Mouse (Mus musculus) lung, adult 18-20 months (tissue): ENCODE measurements at regions not wholly inside any gene's neighbourhood (a gene's known extent, or its start where the extent isn't known, plus 50 kb on each side); places are given as distances from the start of the nearest gene placed in this dataset.
"Not testable (repeated sequence)": the region's sequence is repeated elsewhere in the genome, so short reads cannot be mapped to it uniquely, and the experiment has no call there.

Experiments used
- DNase-seq, 2 experiments: peaks; one replicate each; pipeline ENCODE4 v3.0.0; 2022; ENCODE audit warnings: mixed read lengths in 2 of 2

DNA sequence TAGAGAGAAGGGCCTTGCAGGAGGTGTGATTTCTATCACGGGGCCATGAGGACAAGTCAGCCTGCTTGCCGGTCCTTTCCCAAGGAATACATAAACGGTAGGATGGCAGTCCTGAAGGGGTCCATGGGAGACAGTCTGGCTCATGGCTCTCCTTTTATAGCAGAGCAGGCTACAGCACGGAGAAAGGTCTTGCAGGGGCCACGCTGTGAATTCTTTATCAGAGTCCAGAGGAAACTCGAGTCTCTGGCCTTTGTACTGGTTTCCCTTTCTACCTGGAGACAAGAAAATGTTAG, 1984.0 kb downstream of the 4930444P10Rik start:
- no peak for DNase-seq

DNA sequence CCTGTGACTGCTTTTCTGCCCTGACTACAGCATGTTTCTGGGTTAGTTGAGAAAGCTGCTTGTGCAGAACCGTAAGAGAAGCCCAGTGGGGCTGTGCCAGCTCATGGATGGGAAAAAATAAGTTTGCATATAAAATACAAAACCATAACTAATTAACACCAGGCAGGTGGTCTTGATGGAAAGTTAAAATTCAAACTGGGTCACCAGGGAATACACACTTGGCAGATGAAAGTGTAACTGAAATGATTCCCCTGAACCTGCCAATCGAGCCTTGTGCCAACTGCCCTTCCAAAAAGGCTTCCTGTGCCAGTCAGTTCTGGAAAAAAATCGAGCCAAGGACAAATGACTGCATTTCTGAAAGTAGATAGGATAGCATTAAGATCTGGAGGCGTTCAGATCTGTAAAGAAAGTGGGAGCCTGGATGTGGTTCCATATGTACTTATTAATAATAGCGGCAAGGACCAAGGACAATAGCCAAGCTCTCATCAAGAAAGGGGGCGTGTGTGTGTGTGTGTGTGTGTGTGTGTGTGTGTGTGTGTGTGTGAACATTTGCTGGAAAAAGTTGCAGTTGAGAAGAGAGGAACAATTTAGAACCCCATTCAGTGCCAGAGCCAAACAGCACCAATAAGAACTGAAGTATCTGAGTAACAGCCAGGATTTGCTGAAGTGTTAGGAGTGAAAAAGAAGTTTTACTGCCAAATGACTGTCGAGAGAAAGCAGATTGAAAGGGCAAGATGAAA, 1984.5 kb downstream of the 4930444P10Rik start:
- no peak for DNase-seq

- not testable (repeated sequence) for DNase-seq
Observed at GRCm38 (mm10) chr1:14105521-14105920, 1987.6 kb downstream of the 4930444P10Rik start.

DNA sequence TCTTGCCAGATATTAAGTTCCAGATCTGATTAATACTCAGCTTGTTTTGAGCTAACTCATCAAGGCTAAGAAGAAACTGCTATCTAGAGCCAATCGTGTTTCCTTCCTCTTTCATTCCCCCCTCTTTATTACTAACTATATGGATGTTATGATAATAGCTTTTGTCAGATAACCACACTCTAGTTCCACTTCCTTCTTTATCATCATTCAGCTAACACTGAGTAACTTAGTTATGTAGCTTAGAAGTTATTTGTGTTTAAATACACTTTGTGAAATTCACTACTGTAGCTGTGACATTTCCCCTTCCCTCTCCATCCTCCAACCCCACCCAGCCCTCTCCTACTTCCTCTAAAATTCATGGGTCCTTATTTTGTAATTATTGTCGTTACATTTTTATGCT, 1988.6 kb downstream of the 4930444P10Rik start:
- DNase-seq: no peak

DNA sequence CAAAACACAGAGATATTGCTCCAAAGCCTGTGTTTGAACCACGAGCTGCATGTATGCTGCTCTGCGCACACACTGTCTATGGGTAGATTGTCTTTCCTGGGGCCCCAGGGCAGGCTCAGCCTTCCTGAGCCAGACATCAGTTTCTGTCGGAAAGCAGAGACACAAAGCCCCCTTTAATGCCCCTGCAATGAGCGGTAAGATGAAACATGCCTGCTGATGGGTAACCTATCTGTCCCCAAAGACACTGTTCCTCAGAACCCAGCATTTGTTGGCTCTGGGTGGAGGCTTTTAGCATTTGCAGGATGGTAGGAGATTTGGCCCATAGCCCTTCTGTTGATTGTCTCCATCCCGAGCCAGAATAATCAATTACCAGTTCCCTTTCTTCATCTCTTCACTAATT, 1994.1 kb downstream of the 4930444P10Rik start:
- DNase-seq: no peak

DNA sequence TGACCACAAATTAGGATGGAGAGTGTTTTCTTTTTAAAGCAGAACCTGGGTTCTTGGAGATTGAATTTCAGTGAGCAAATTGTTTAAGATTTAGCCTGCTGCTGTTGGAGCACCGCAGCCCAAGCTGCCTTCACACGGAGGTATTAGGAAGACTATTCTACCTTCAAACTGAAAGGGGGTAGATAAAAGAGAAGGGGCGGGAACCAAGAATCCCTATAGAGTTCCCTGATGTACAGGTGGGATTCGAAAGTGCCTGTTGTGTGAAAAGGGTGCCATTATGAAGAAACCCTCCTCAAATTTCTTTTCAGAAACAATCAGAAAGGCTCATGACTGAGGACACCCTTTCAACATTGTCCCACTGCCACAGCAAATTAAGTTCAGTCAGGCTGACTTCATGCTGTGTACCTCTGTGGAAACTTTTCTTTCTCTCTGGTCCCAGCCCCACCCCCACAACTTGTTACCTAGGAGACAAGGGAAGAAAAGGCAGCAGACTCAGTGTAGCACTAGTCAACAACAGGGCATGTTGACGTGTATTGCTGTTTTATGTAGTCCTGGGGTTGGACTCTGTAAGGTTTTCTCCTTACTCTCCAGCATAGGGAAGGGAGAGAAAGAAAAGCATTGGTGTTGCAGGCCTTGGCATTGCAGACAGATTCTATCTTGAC, 1995.4 kb downstream of the 4930444P10Rik start:
- no peak for DNase-seq

DNA sequence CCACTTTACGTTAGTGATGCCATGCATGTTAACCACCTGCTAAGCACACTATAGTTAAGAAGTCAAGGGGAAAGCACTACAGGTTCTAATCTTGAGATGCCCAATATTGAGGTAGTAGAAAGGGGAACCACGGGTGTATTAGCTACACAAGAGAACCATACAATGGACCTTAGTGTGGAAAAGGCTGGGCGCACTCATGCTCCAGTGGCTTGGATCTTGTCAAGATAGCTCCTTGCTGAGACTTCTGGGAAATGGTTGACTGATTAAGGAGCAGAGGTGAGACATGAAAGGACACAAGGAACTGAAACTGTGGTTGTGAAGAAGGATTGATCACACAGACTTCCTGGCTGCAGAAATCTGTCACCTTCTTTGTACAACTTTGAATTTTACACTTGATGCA, 2028.3 kb downstream of the 4930444P10Rik start:
- no peak for DNase-seq

GRCm38 (mm10) chr1:14036163-14036562, 2057.0 kb downstream of the 4930444P10Rik start:
- DNase-seq: no peak

- DNase-seq: no peak
Observed at GRCm38 (mm10) chr1:14011484-14011883, 2081.6 kb downstream of the 4930444P10Rik start.

GRCm38 (mm10) chr1:14010789-14011188, 2082.3 kb downstream of the 4930444P10Rik start:
- DNase-seq: peak in 1 of 2 experiments; percentile 8

DNA sequence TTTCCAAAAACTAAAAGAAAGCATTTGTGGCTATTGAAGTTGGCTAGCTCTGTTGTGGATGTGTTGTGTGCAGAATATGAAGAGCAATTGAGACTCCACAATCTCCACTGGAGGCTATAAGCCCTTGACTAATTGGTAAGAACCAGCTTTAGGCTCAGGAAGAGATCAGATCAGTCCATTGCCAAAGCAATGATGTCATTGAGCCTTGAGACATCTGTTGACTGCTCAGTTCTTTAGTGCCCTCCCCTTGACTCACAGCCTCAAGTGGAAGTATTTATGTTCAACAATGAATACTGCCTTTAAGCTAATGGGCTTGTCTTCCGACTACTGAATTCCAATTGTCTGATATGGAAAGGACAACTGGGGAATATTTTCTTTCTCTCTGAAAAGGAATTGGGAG, 2090.6 kb downstream of the 4930444P10Rik start:
- no peak for DNase-seq

- peak; percentile 50 to 74 for DNase-seq
Observed at GRCm38 (mm10) chr1:14001431-14001830, 2091.7 kb downstream of the 4930444P10Rik start.

GRCm38 (mm10) chr1:14000605-14001395, 2092.3 kb downstream of the 4930444P10Rik start:
- DNase-seq: peak in 1 of 2 experiments; percentile 13

DNA sequence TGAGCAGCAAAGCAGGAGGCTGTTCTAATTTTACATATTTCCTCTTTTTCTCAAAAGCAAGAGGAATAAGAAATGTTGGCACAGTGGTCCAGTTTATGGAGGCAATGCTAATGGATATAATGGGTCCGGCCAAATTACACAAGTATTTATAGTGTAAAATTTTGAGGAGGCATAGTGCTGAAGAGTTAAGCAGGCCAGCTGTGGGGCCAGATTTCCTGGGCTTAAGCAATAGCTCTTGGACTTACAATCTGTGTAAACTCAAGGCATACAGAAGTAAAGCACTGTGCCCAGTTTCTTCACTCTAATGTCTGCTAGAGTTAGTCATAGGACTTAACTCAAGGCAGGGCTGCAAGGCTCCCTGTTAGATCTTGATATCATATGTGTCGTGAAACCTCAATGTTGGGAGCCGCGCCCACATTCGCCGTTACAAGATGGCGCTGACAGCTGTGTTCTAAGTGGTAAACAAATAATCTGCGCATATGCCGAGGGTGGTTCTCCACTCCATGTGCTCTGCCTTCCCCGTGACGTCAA, 2094.9 kb downstream of the 4930444P10Rik start:
- no peak for DNase-seq

- DNase-seq: no peak
Observed at GRCm38 (mm10) chr1:13993825-13994509, 2099.2 kb downstream of the 4930444P10Rik start.

GRCm38 (mm10) chr1:13992978-13993377, 2100.1 kb downstream of the 4930444P10Rik start:
- no peak for DNase-seq

DNA sequence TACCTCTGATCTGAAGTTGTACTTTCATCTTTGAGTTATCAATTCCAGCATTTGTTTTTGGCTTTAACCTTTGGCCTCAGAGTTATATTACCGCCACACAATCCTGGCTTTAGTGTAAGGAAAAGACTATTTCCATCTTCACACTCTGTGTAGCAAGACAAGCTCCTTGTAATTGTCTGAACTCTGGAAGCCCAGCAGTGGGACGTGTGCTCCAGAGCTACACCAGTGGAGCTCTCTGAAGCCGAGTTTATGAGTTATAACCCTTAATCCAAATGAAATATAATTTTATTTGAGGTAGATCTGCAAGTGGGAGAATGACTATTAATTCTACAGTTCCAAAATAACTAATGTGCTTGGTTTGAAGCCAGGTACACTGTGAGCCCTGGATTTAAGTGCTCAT, 2103.8 kb downstream of the 4930444P10Rik start:
- no peak for DNase-seq

DNA sequence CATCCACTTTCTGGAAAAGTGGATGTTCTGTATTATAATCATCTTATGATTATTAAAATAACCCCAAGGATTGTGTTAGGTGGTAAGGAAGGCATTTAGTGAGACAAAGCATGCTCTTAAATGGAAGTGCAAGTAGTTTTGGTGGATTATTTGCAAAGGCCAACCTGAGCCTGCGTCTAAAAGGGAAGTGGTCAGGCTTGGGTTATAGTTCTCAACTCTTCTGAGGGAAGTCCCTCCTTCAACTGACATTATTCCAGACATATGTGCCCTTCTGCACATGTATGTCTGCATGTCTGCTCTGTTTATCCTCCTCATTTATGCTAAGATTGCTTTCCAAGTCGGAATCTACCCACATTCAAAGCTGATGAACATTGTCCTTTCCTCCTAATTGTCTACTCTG, 2108.3 kb downstream of the 4930444P10Rik start:
- DNase-seq: no peak

- DNase-seq: no peak
Observed at GRCm38 (mm10) chr1:13980273-13980672, 2112.9 kb downstream of the 4930444P10Rik start.

DNA sequence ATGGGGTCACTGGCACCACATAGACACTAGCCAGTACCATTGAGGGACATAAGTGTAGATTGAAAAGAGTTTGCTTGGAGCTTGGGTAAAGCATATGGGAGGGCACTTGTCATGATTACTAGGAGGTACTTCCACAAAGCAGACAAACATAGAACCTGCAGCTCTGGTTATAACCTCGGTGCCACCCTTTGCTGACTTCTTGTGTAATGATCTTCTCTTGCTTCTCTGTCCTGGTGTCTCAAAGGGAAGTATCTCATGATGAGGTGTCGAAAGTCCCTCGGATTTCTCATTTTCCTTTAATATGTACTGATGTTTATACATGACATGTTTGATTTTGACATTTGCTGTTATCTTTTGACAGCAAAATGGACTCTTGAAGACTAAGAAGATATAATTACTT, 2114.5 kb downstream of the 4930444P10Rik start:
- no peak for DNase-seq

DNA sequence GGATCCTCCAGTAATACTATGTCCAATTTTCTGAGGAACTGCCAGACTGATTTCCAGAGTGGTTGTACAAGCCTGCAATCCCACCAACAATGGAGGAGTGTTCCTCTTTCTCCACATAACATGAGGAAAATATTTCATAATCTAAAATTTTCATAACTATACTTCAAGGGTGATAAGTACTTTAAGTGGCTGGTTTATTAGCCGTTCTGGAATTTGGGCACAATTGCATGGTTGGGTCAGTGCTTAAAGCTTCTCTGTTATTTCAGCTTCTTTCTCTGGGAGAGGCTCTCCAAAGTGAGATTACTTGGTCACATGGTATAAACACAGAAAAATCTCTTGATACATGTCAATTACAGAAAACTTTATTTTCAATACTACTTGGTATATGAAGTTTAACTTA, 2115.9 kb downstream of the 4930444P10Rik start:
- DNase-seq: peak in 1 of 2 experiments; percentile 5

DNA sequence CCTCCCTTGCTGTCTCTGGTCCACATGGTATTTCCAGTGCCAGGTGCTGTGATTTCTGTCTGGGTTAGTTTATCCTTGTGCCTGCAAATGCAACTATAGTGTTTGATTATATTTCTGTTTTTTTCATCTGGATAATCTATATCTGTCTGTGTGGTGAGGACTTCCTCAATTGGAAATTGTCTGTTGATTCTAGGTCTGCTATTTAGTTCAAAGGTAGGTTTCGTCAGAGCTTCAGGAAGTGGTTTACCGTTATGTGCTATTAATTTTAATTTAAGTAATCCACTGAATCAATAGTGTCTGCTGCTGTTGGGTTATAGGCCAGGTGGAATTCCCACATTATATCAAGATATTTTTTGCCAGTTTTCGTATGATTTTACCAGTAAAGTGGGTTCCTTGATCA, 2143.9 kb downstream of the 4930444P10Rik start:
- no peak for DNase-seq

GRCm38 (mm10) chr1:13941351-13941750, 2151.8 kb downstream of the 4930444P10Rik start:
- no peak for DNase-seq
